Mouse (Mus musculus): Measurements from ENCODE around the gene Spi1.

Gene Spi1

GRCm38 (mm10) chr2:91068162-91068871 lies 13.9 kb upstream of the Spi1 start:
- DNase-seq (ENCODE audit: low spot score), result no peak

GRCm38 (mm10) chr2:91068872-91069165 lies 13.4 kb upstream of the Spi1 start:
- no peak for DNase-seq (ENCODE audit: low spot score)

- no peak for DNase-seq (ENCODE audit: low spot score)
Measured at GRCm38 (mm10) chr2:91069306-91070000, 12.7 kb upstream of the Spi1 start.

GRCm38 (mm10) chr2:91070076-91070800 lies 12.0 kb upstream of the Spi1 start, which contains the start of gene Slc39a13:
Slc39a13 (minus strand) TSS chr2:91070417.
- DNase-seq (ENCODE audit: low spot score), result peak; percentile 95

GRCm38 (mm10) chr2:91071059-91071458 lies 11.1 kb upstream of the Spi1 start:
- DNase-seq (ENCODE audit: low spot score), result no peak

- DNase-seq (ENCODE audit: low spot score), result no peak
Measured at GRCm38 (mm10) chr2:91072092-91072491, 10.1 kb upstream of the Spi1 start.

- no peak for DNase-seq (ENCODE audit: low spot score)
Measured at GRCm38 (mm10) chr2:91077957-91078313, 4.3 kb upstream of the Spi1 start.

GRCm38 (mm10) chr2:91078314-91079025 lies 3.7 kb upstream of the Spi1 start:
- DNase-seq (ENCODE audit: low spot score), result no peak

- no peak for DNase-seq (ENCODE audit: low spot score)
Measured at GRCm38 (mm10) chr2:91079026-91079384, 3.2 kb upstream of the Spi1 start.

- DNase-seq (ENCODE audit: low spot score), result no peak
Measured at GRCm38 (mm10) chr2:91080784-91081513, 1.2 kb upstream of the Spi1 start.

- no peak for DNase-seq (ENCODE audit: low spot score)
Measured at GRCm38 (mm10) chr2:91082844-91083243, 654 bp downstream of the Spi1 start.

- no peak for DNase-seq (ENCODE audit: low spot score)
Measured at GRCm38 (mm10) chr2:91083366-91083940, 1.3 kb downstream of the Spi1 start.

- no peak for DNase-seq (ENCODE audit: low spot score)
Measured at GRCm38 (mm10) chr2:91084179-91084820, 2.1 kb downstream of the Spi1 start.

GRCm38 (mm10) chr2:91085494-91086391 lies 3.6 kb downstream of the Spi1 start:
- DNase-seq (ENCODE audit: low spot score), result no peak

GRCm38 (mm10) chr2:91086392-91087237 lies 4.4 kb downstream of the Spi1 start:
- DNase-seq (ENCODE audit: low spot score), result no peak

- DNase-seq (ENCODE audit: low spot score), result no peak
Measured at GRCm38 (mm10) chr2:91087453-91087852, 5.3 kb downstream of the Spi1 start.

- DNase-seq (ENCODE audit: low spot score), result no peak
Measured at GRCm38 (mm10) chr2:91088987-91089386, 6.8 kb downstream of the Spi1 start.

- DNase-seq (ENCODE audit: low spot score), result no peak
Measured at GRCm38 (mm10) chr2:91090208-91090607, 8.0 kb downstream of the Spi1 start.

- no peak for DNase-seq (ENCODE audit: low spot score)
Measured at GRCm38 (mm10) chr2:91090827-91091226, 8.6 kb downstream of the Spi1 start.
